Mouse (Mus musculus): ENCODE data around the gene Crlf1.

DNA sequence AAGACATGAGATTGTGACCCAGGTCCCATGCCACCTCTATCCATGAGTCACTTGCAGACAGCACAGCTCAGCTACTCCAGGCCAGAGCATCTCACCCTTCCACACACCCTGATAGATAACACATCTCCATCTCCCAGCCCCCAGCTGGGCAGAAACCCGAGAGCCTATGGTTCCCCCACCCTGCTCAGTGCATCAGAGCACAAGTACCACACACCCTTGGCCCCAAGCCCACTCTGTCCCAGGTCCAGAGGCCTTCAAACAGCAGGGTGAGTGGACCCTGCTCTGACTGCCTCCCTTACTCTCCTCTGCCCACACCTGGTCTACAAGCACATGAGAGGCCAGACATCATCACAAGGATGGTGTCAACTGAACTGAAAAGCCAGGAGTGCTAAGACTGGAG is 25.1 kb upstream of the Crlf1 start:
- TF ChIP-seq EP300 (IDR thresholded peaks at IDR 0.05; ENCODE audit: low read depth) (no peak), CTCF (IDR thresholded peaks at IDR 0.05; ENCODE audit: low read depth) (no peak)

All from liver, postnatal 0 days (tissue).